Mouse (Mus musculus) midbrain, embryonic 16.5 days (tissue): ENCODE results near the gene Terb2. TPM values are rescaled to one million over a fixed set of nuclear protein-coding genes. Genes with fewer than 3 reads are reported as not detected.

ENCODE experiments used
- ATAC-seq: fragments of 200-750 bp; cut with Nextera tagmentation; 2 replicates; pipeline ENCODE4 v1.8.0; 2017; ENCODE audit warnings: moderate TSS enrichment
- H3K27ac ChIP-seq: fragments of 300-500 bp; sonication (generic); 2 replicates; pipeline ENCODE4 v1.5.1; 2014; ENCODE audit warnings: mild to moderate bottlenecking, low read length, mixed read lengths
- H3K27me3 ChIP-seq: fragments of 300-500 bp; sonication (generic); 2 replicates; pipeline ENCODE4 v1.6.1; 2014; ENCODE audit warnings: low read depth, low read length, mixed read lengths; ENCODE audit not compliant: control insufficient read depth, insufficient read depth
- H3K36me3 ChIP-seq: fragments of 300-500 bp; sonication (generic); 2 replicates; pipeline ENCODE4 v1.6.1; 2014; ENCODE audit warnings: mild to moderate bottlenecking, low read length, moderate library complexity, mixed read lengths; ENCODE audit not compliant: control insufficient read depth, insufficient read depth
- H3K4me1 ChIP-seq: fragments of 300-500 bp; sonication (generic); 2 replicates; pipeline ENCODE4 v1.6.1; 2014; ENCODE audit warnings: mild to moderate bottlenecking, low read length, mixed read lengths; ENCODE audit not compliant: control insufficient read depth, insufficient read depth
- H3K4me2 ChIP-seq: fragments of 300-500 bp; sonication (generic); 2 replicates; pipeline ENCODE4 v1.6.1; 2014; ENCODE audit warnings: mild to moderate bottlenecking, low read length, mixed read lengths
- H3K4me3 ChIP-seq: fragments of 300-500 bp; sonication (generic); 2 replicates; pipeline ENCODE4 v1.5.1; 2014; ENCODE audit warnings: low read depth, mild to moderate bottlenecking, low read length, moderate library complexity, mixed read lengths
- H3K9ac ChIP-seq: fragments of 300-500 bp; sonication (generic); 2 replicates; pipeline ENCODE4 v1.6.1; 2014; ENCODE audit warnings: low read depth, low read length, mixed read lengths
- H3K9me3 ChIP-seq: fragments of 300-500 bp; sonication (generic); replicated peaks from 2 replicates; pipeline ENCODE4 v1.6.1; 2014; ENCODE audit warnings: mild to moderate bottlenecking, low read length, mixed read lengths; ENCODE audit not compliant: control insufficient read depth, poor library complexity, severe bottlenecking
- WGBS: fragments of 180-500 bp; shearing (Covaris S2); extraction: QIAGEN DNeasy Blood & Tissue Kit; methylation state at CpG from one replicate; pipeline ENCODE4 v1.1.7; 2014; 5-methylcytosine and 5-hydroxymethylcytosine counted together
- polyA plus RNA-seq: library from polyadenylated mRNA; unstranded; fragments of >200 nt; fragmentation: Nextera tagmentation; extraction: Ambion mirVana; gene quantifications from 2 replicates; pipeline ENCODE4 v1.2.1, GENCODE M21; 2015

The Terb2 gene
- not detected in 2 replicates for polyA plus RNA-seq

DNA sequence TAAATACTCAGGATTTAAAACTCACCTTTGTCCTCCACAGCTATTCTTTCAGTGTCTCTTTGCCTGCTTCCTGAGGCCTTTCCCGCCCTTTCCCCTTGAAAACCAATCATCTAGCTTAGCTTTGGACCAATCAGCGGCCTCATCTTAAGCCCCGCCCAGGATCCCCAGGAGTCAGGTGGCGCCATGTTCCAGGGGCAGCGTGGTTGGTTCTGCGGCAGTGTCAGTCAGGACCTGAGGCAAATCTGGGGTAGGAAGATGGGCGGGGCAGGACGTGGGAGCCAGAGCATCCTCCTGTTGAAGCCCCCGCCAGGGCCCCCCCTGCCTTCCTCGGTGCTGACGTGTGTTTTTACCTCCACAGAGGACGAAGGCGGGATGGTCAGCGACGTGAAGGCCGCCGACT is at the start of gene Terb2, which contains the start of gene Patl2:
TSS of gene Terb2 (plus strand) at position 167 of the 400 bp plus-strand sequence.
TSS of gene Patl2 (minus strand) at position 84 of the 400 bp plus-strand sequence.
- H3K9me3 ChIP-seq = no peaks in the 10 kb centered on the region
- H3K4me1 ChIP-seq = no peaks in the 10 kb centered on the region
- H3K27ac ChIP-seq = no peak within 1 kb of the TSS
- H3K4me2 ChIP-seq = no peak within 1 kb of the TSS
- H3K4me3 ChIP-seq = no peak within 1 kb of the TSS
- H3K36me3 ChIP-seq = no peaks in the 10 kb centered on the region
- ATAC-seq = no peak
- no peaks in the 10 kb centered on the region for H3K27me3 ChIP-seq
- WGBS = 85% methylated on average over 17 of the region's 17 CpGs
- H3K9ac ChIP-seq = no peak within 1 kb of the TSS

DNA sequence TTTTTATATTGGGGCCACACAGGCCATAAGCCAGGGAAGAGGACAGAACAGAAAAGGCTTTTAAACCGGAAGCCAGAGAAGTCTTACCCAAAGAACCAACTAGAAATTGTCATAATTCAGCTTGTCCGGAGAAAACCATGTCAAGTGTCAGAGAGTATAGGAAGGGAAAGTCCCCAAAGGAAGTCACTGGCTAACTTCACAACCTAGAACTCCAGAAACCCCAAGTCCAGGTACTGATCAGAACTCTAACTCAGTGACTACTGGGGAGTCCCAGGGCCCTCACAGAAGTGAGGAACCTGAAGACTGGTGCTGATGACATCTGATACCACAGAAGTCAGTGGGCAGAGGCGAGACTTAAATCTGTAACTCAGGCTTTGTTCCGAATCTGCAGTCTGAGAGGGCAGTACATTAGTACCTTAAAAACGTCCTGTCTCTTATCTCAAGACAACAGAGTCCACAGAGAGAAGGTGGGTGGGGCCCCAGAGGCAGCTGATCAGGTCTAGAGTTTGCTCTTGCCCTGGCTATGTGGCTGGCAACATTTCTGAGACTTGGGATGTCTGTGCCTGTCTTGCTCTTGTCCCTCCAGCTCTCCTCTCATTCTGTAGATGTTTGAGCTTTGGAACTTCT is 48.1 kb upstream of the Terb2 start:
- Histone ChIP-seq H3K27me3 (no peaks in the 10 kb centered on the region), H3K36me3 (no peaks in the 10 kb centered on the region), H3K4me1 (no peaks in the 10 kb centered on the region), H3K27ac (no peak overlapping the region), H3K9ac (no peak overlapping the region), H3K9me3 (no peaks in the 10 kb centered on the region), H3K4me2 (no peak overlapping the region), H3K4me3 (no peak overlapping the region)
- no peak for ATAC-seq
- WGBS = 69% methylated on average over 5 of the region's 5 CpGs

DNA sequence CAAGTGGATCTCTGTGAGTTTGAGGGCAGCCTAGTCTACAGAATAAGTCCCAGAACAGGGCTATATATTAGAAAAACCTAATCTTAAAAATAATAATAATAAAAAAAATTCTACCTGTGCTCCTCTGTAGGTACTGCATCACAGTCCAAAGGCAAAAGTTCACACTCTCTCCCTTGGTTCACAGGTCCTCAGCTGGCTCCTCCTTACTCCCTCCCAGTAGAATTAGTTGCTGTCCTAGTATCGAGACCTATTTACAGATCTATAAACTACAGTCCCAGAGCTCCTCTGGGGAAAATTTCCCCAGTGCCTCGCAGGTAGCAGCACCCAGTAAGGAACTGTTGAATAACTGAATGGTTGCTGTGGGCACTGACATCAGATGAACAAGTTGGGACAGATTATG is 45.3 kb upstream of the Terb2 start:
- Histone ChIP-seq H3K4me1 (no peaks in the 10 kb centered on the region), H3K36me3 (no peaks in the 10 kb centered on the region), H3K27me3 (no peaks in the 10 kb centered on the region), H3K9me3 (no peaks in the 10 kb centered on the region), H3K4me3 (no peak overlapping the region), H3K4me2 (no peak overlapping the region), H3K9ac (no peak overlapping the region), H3K27ac (no peak overlapping the region)
- no peak for ATAC-seq
- WGBS = 87% methylated on average over 2 of the region's 2 CpGs

DNA sequence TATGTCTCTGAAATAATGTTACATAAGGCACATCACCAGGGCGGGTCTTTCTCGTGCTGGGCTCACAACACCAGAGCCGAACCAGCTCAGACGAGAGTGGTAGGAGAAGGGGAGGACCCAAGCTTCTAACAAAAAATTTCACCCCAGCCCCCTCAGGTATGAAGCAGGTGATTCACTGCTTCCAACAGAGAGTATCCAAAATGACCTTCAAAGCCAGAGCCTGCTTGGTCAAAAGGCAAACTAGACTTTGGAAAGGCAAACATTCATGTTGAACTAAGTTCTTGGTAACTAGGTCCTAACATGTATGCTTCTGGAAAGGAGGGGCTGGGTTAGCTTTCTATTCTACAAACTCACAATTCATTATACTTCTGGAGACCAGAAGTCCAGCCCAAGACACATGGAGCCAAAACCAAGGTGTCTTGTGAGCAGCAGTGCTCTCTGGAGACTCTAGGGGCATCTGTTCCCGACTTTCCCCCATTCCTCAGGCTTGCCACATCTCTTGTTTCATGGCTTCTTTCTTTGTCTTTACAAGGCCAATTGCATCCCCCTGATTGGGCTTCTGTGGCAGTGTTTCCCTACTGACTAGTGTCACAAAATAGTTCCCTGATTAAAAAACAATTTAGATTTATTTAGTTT is 44.6 kb upstream of the Terb2 start:
- Histone ChIP-seq H3K4me2 (no peak overlapping the region), H3K36me3 (no peaks in the 10 kb centered on the region), H3K9ac (no peak overlapping the region), H3K4me1 (no peaks in the 10 kb centered on the region), H3K27ac (no peak overlapping the region), H3K9me3 (no peaks in the 10 kb centered on the region), H3K4me3 (no peak overlapping the region), H3K27me3 (no peaks in the 10 kb centered on the region)
- 73% methylated on average over 5 of the region's 5 CpGs for WGBS
- no peak for ATAC-seq

DNA sequence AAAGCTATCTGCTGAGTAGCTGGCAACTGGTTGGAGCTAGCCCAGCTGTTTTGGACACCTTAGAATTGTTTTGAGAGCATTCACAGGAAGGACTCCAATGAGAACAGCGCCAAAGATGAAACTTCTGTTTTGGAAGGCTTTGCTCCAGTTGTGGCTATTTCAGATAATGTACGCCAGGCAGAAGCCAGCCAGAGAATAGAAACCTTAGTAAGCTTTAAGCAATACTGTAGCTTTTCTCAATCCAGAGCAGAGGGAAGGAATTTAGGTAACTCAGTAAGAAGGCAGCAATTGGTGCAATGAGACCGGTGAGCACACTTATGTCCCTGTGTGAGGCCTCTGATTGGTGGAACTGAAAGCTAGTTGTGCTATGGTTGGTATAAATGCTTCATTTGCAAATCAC is 43.0 kb upstream of the Terb2 start:
- no peak for ATAC-seq

DNA sequence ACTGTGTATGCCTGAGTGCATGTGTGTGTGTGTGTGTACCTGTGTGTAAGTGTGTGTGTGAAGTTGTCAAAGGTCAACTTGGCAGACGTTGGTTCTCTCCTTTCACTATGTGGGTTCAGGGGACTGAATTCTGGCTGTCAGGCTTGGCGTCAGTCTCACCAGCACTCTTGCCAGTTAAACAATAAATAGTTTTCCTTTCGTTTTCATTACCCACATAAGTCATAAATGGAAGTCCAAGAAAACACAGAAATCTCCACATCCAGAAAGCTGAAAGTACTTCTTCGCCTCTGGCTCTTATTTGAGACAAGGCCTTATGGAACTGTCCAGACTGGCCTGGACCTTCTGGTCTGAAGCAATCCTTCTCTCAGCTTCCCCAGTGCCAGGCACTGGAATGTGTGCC is 40.3 kb upstream of the Terb2 start:
- Histone ChIP-seq H3K9me3 (no peaks in the 10 kb centered on the region), H3K27me3 (no peaks in the 10 kb centered on the region; the same call in 1 of the 2 replicates), H3K4me1 (peaks cover 4% of the 10 kb centered on the region), H3K4me3 (no peak overlapping the region), H3K36me3 (no peaks in the 10 kb centered on the region), H3K4me2 (no peak overlapping the region), H3K9ac (no peak overlapping the region), H3K27ac (no peak overlapping the region)
- 73% methylated on average over 4 of the region's 4 CpGs for WGBS
- ATAC-seq = no peak

More for the DNA sequence above, 43.0 kb upstream of the Terb2 start:
- Histone ChIP-seq H3K36me3 (no peaks in the 10 kb centered on the region), H3K4me2 (no peak overlapping the region), H3K4me1 (peaks cover 4% of the 10 kb centered on the region), H3K9me3 (no peaks in the 10 kb centered on the region), H3K27ac (no peak overlapping the region), H3K4me3 (no peak overlapping the region), H3K9ac (no peak overlapping the region), H3K27me3 (no peaks in the 10 kb centered on the region)
- 89% methylated on average over 3 of the region's 3 CpGs for WGBS

DNA sequence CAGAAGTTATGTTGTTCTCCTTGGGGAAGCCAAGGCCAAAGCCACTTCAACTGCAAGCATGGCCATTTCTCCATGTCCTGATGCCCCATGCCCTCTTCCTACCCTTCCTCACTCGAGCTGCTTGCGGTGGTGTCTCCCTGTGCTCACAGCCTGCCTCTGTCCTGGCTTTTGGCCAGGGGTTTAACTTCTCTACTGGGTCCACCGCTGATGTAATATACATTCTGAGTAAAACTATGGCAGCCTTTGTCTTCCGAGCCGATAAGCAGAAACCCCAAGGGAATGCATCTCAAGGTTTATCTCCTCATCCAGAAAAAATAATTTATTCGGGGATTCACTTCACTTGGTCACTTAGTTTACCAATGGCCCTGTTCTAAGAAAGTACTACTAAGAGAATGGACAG is 39.4 kb upstream of the Terb2 start:
- Histone ChIP-seq H3K4me1 (peaks cover 4% of the 10 kb centered on the region), H3K4me2 (no peak overlapping the region), H3K27ac (no peak overlapping the region), H3K9me3 (no peaks in the 10 kb centered on the region), H3K9ac (no peak overlapping the region), H3K4me3 (no peak overlapping the region), H3K27me3 (no peaks in the 10 kb centered on the region; the same call in 1 of the 2 replicates), H3K36me3 (no peaks in the 10 kb centered on the region)
- 63% methylated on average over 6 of the region's 6 CpGs for WGBS
- ATAC-seq = no peak

DNA sequence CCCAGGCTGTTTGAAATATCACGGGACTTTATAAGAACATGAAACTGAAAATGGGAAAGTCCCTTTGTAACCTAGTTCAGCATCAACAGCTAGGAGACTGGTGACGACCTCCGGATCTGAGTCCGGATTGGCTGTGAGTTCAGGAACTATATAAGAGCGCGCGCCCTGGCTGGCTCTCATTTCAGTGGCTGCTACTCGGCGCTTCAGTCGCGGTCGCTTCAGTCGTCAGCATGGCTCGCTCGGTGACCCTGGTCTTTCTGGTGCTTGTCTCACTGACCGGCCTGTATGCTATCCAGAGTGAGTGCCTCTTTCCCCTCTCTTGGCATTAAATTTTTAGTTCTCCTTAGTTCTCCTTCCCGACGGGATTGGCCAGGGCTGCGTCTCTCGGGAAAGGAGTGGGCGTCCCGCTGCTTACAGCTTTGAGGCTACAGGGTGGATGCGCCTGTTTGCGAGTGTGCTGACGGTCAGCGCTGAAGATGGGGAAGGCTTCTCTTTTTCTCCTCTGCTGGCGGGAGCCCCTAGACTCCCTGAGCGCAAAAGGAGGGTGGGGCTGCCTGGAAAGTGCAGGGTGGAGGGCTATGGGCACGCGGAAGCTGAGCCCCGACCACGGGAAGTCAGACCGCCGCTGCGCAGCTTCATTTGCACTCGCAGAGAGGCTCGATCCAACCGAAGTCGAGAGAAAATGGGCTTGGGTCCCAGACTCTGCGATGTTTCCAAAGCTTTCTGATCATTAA is 38.4 kb upstream of the Terb2 start, which contains the start of gene B2m:
TSS of gene B2m (plus strand) at position 179 of the 734 bp plus-strand sequence.
- no peaks in the 10 kb centered on the region for H3K36me3 ChIP-seq
- peak within 1 kb of the TSS; percentile 60 for H3K27ac ChIP-seq
- H3K27me3 ChIP-seq = no peaks in the 10 kb centered on the region; the same call in 1 of the 2 replicates
- peak; percentile 98 for ATAC-seq
- under 1% methylated on average over 40 of the region's 40 CpGs for WGBS
- H3K9ac ChIP-seq = peak within 1 kb of the TSS; percentile 76
- peak within 1 kb of the TSS; percentile 68 for H3K4me3 ChIP-seq
- H3K4me1 ChIP-seq = peaks cover 4% of the 10 kb centered on the region
- no peaks in the 10 kb centered on the region for H3K9me3 ChIP-seq
- peak within 1 kb of the TSS; percentile 85 for H3K4me2 ChIP-seq
